Mouse (Mus musculus): ENCODE measurements around the gene Arid1b. TPM values are rescaled to one million over a fixed set of nuclear protein-coding genes. Genes with fewer than 3 reads are reported as not detected.

Gene Arid1b
- polyA plus RNA-seq, 1 experiment from 2014 or later, result 14.8 TPM

- no peak for ATAC-seq
- Histone ChIP-seq H3K27ac (no peak overlapping the region), H3K4me1 (replicated peaks) (peaks cover 70% of the 10 kb centered on the region)
Observed at GRCm38 (mm10) chr17:5061593-5061992, 67.5 kb downstream of the Arid1b start.

DNA sequence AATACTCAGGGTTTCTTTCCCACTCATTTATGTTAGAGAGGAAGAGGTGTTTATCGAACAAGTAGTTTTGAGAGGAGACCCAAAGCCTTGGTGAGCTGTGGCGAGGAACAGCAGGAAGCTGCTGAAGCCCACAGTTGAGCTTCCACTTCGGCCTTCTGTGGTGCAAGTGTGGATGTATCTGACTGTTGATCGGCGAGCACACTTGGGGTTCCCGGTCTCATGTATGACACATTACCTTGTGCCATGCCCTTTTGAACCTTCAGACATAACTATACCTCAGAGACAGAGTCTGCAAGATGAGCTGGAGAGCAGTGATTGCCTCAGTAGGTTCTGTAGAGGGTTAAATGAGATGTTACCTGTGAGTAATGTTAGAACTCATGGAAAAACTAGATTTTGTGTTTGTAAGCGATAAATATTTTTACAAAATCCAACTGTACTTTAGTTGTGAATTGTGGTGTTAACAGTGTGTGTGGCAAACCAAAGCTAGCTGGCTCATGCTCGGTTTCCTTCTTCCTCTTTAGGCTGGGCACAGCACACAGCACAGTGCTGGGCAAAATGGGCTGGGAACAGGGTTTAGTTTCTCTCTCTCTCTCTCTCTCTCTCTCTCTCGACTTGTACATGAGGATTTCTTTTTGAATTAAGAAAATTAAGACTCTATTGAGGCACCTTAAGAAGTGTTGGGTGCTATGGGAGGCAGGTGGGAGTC, 69.5 kb downstream of the Arid1b start:
- no peaks in the 10 kb centered on the region for H3K27me3 ChIP-seq
- H3K4me1 ChIP-seq (replicated peaks), result peaks cover 69% of the 10 kb centered on the region
- 91% methylated on average over 9 of the region's 9 CpGs for WGBS
- H3K27ac ChIP-seq, result no peak overlapping the region
- H3K4me2 ChIP-seq (replicated peaks), result no peak overlapping the region
- no peak overlapping the region for H3K4me3 ChIP-seq (replicated peaks)
- H3K36me3 ChIP-seq, result no peaks in the 10 kb centered on the region
- H3K9ac ChIP-seq (replicated peaks), result no peak overlapping the region
- no peak for ATAC-seq
- no peaks in the 10 kb centered on the region for H3K9me3 ChIP-seq

More at GRCm38 (mm10) chr17:5061593-5061992, 67.5 kb downstream of the Arid1b start:
- H3K9me3 ChIP-seq, result no peaks in the 10 kb centered on the region
- 77% methylated on average over 5 of the region's 5 CpGs for WGBS
- no peak overlapping the region for H3K4me3 ChIP-seq (replicated peaks)
- no peak overlapping the region for H3K4me2 ChIP-seq (replicated peaks)
- no peaks in the 10 kb centered on the region for H3K36me3 ChIP-seq
- no peak overlapping the region for H3K9ac ChIP-seq (replicated peaks)
- no peaks in the 10 kb centered on the region for H3K27me3 ChIP-seq

DNA sequence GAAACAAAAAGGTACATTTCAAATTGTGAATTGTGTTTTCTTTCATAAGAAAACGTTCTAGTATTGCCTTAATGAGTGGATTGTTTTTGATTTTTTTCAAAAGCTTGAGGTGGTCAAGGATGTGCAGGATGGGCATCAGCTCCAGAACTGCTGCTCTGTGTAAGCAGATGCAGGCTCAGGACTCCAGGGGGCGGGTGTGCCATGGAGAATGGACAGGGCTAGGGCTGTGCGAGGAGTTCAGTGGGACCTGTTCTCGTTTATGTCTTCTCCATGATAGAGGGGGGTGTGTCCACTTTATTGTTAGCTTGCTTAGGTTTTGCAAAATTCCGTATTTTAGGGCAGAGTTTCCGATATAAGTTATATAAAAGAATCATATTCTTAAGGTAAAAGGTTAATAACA, 70.6 kb downstream of the Arid1b start:
- Histone ChIP-seq H3K9ac (replicated peaks) (no peak overlapping the region), H3K27ac (no peak overlapping the region), H3K36me3 (no peaks in the 10 kb centered on the region), H3K4me2 (replicated peaks) (no peak overlapping the region), H3K4me1 (replicated peaks) (peaks cover 65% of the 10 kb centered on the region), H3K4me3 (replicated peaks) (no peak overlapping the region), H3K9me3 (no peaks in the 10 kb centered on the region), H3K27me3 (no peaks in the 10 kb centered on the region)
- ATAC-seq, result no peak
- 92% methylated on average over 6 of the region's 6 CpGs for WGBS

GRCm38 (mm10) chr17:5065270-5065669, 71.1 kb downstream of the Arid1b start:
- Histone ChIP-seq H3K4me1 (replicated peaks) (peaks cover 64% of the 10 kb centered on the region), H3K9me3 (no peaks in the 10 kb centered on the region), H3K4me3 (replicated peaks) (no peak overlapping the region), H3K27me3 (no peaks in the 10 kb centered on the region), H3K9ac (replicated peaks) (no peak overlapping the region), H3K27ac (no peak overlapping the region), H3K36me3 (no peaks in the 10 kb centered on the region), H3K4me2 (replicated peaks) (no peak overlapping the region)
- ATAC-seq, result no peak
- WGBS, result 92% methylated on average over 6 of the region's 6 CpGs

- no peaks in the 10 kb centered on the region for H3K36me3 ChIP-seq
- H3K27ac ChIP-seq, result no peak overlapping the region
- peaks cover 60% of the 10 kb centered on the region for H3K4me1 ChIP-seq (replicated peaks)
- no peaks in the 10 kb centered on the region for H3K9me3 ChIP-seq
- ATAC-seq, result no peak
- H3K27me3 ChIP-seq, result no peaks in the 10 kb centered on the region
- 83% methylated on average over 8 of the region's 8 CpGs for WGBS
- H3K9ac ChIP-seq (replicated peaks), result no peak overlapping the region
- no peak overlapping the region for H3K4me3 ChIP-seq (replicated peaks)
- no peak overlapping the region for H3K4me2 ChIP-seq (replicated peaks)
Observed at GRCm38 (mm10) chr17:5066835-5067234, 72.7 kb downstream of the Arid1b start.

- Histone ChIP-seq H3K4me1 (replicated peaks) (peaks cover 60% of the 10 kb centered on the region), H3K27ac (no peak overlapping the region), H3K27me3 (no peaks in the 10 kb centered on the region), H3K9ac (replicated peaks) (no peak overlapping the region), H3K4me3 (replicated peaks) (no peak overlapping the region), H3K9me3 (no peaks in the 10 kb centered on the region), H3K4me2 (replicated peaks) (no peak overlapping the region), H3K36me3 (no peaks in the 10 kb centered on the region)
- WGBS, result 48% methylated on average over 4 of the region's 4 CpGs
- ATAC-seq, result no peak
Observed at GRCm38 (mm10) chr17:5067264-5067663, 73.1 kb downstream of the Arid1b start.

DNA sequence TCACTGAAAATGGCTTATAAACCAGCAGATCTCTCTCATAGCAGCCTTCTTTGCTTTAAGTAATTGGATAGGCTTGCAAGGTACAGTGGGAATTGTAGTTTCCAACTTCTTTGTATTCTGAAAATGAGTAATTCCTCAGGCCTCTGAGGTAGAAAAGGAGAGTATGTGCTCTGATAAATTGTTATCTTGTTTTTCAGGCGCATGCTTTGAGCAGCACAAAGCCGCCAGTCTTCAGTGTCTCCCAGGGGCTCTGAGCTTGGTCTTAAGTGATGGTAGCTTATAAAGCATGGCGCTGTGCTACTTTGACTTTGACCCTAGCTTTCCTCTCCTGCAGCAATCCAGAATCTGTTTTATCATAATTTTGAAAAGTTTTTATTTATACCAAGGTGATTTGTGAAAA, 76.3 kb downstream of the Arid1b start:
- no peak overlapping the region for H3K4me3 ChIP-seq (replicated peaks)
- H3K4me2 ChIP-seq (replicated peaks), result no peak overlapping the region
- H3K36me3 ChIP-seq, result no peaks in the 10 kb centered on the region
- WGBS, result 77% methylated on average over 3 of the region's 3 CpGs
- no peaks in the 10 kb centered on the region for H3K9me3 ChIP-seq
- H3K27me3 ChIP-seq, result no peaks in the 10 kb centered on the region
- no peak overlapping the region for H3K27ac ChIP-seq
- no peak overlapping the region for H3K9ac ChIP-seq (replicated peaks)
- no peak for ATAC-seq
- peaks cover 55% of the 10 kb centered on the region for H3K4me1 ChIP-seq (replicated peaks)

GRCm38 (mm10) chr17:5072539-5072938, 78.4 kb downstream of the Arid1b start:
- Histone ChIP-seq H3K4me3 (replicated peaks) (no peak overlapping the region), H3K36me3 (no peaks in the 10 kb centered on the region), H3K4me1 (replicated peaks) (peaks cover 40% of the 10 kb centered on the region), H3K27me3 (no peaks in the 10 kb centered on the region), H3K4me2 (replicated peaks) (no peak overlapping the region), H3K9me3 (no peaks in the 10 kb centered on the region), H3K27ac (no peak overlapping the region), H3K9ac (replicated peaks) (no peak overlapping the region)
- ATAC-seq, result no peak
- 79% methylated on average over 4 of the region's 4 CpGs for WGBS

DNA sequence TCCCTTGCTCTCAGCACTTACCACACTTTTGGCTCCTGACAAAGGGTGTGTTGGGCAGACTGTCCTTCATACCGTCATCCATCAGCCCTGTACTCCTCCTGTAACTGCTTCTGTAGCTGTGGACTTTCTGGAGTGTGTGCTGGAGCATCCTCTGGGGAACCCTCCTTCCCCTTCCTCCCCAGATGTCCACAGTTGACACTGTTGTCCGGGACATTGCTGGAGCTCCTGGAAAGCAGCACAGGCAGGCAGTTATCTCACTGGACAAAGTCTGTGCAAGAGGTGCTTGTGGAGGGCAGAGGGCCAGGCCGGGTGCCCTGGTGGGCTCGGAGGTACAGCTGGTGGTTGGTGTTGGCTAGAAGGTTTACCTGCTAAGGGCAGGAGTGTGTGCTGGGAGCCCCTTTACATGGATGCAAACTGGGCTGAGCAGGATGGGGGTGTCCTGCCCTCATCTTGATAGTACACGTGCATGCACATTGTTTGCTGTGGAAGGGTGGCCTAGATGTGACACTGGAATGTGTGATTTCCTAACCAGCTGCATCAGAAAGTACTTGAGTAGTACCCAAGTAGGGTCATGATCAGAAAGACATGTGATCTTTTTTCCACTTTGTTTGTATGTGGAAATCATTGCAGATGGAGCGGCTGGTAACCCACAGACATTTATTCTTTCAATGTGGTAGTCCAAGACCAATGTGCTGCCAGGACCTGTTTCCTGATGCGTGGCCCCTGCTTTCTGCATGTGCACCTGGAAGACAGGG, 80.8 kb downstream of the Arid1b start:
- 90% methylated on average over 7 of the region's 7 CpGs for WGBS
- no peak for ATAC-seq
- H3K4me3 ChIP-seq (replicated peaks), result no peak overlapping the region
- no peak overlapping the region for H3K27ac ChIP-seq
- H3K27me3 ChIP-seq, result no peaks in the 10 kb centered on the region
- no peaks in the 10 kb centered on the region for H3K36me3 ChIP-seq
- H3K9me3 ChIP-seq, result no peaks in the 10 kb centered on the region
- no peak overlapping the region for H3K9ac ChIP-seq (replicated peaks)
- H3K4me2 ChIP-seq (replicated peaks), result no peak overlapping the region
- peaks cover 42% of the 10 kb centered on the region for H3K4me1 ChIP-seq (replicated peaks)

DNA sequence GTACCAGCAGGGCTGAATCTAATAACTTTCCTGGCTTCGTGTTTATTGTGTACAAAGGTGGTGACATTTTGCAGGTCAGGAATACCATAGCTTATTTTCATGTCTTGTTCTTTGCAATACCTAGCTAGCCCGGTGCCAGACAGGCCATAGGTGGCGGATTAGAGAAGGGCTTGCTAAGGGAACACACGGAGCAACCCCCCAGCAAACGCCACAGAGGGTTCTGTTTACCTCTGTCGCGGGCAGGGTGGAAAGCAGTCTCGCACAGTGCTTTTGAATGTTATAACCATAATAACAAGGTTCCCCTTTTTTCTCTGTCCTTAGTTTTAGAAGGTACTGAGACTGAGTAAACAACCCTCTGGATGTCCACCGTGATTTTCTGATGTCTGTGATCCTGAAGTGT, 83.9 kb downstream of the Arid1b start:
- Histone ChIP-seq H3K27me3 (no peaks in the 10 kb centered on the region), H3K4me1 (replicated peaks) (peaks cover 61% of the 10 kb centered on the region), H3K9me3 (no peaks in the 10 kb centered on the region), H3K4me3 (replicated peaks) (no peak overlapping the region), H3K27ac (peak overlapping the region; percentile 30; the same call in 1 of the 2 replicates), H3K36me3 (no peaks in the 10 kb centered on the region), H3K4me2 (replicated peaks) (no peak overlapping the region), H3K9ac (replicated peaks) (no peak overlapping the region)
- WGBS, result 68% methylated on average over 9 of the region's 9 CpGs
- ATAC-seq, result no peak

- Histone ChIP-seq H3K4me3 (replicated peaks) (no peak overlapping the region), H3K27me3 (no peaks in the 10 kb centered on the region), H3K36me3 (no peaks in the 10 kb centered on the region), H3K4me1 (replicated peaks) (peaks cover 67% of the 10 kb centered on the region), H3K4me2 (replicated peaks) (no peak overlapping the region), H3K27ac (peak overlapping the region; percentile 30; the same call in 1 of the 2 replicates), H3K9me3 (no peaks in the 10 kb centered on the region), H3K9ac (replicated peaks) (no peak overlapping the region)
- ATAC-seq, result peak; percentile 43; the same call in 1 of the 2 replicates
- 36% methylated on average over 5 of the region's 5 CpGs for WGBS
Observed at GRCm38 (mm10) chr17:5078576-5078975, 84.4 kb downstream of the Arid1b start.

- ATAC-seq, result no peak
- no peak overlapping the region for H3K27ac ChIP-seq
- H3K27me3 ChIP-seq, result no peaks in the 10 kb centered on the region
- no peak overlapping the region for H3K4me3 ChIP-seq (replicated peaks)
- H3K4me1 ChIP-seq (replicated peaks), result peaks cover 86% of the 10 kb centered on the region
- no peaks in the 10 kb centered on the region for H3K9me3 ChIP-seq
- no peak overlapping the region for H3K4me2 ChIP-seq (replicated peaks)
- no peaks in the 10 kb centered on the region for H3K36me3 ChIP-seq
- 67% methylated on average over 12 of the region's 12 CpGs for WGBS
- H3K9ac ChIP-seq (replicated peaks), result no peak overlapping the region; the same call in 1 of the 2 replicates
Observed at GRCm38 (mm10) chr17:5080884-5081419, 86.8 kb downstream of the Arid1b start.

Measured in midbrain, embryonic 13.5 days (tissue).